Mouse (Mus musculus): ENCODE measurements around the gene Babam1. TPM values are rescaled to one million over a fixed set of nuclear protein-coding genes. Genes with fewer than 3 reads are reported as not detected.

Gene Babam1
- total and polyA plus RNA-seq, 2 experiments from 2014 or later = 95.0 to 103 TPM

DNA sequence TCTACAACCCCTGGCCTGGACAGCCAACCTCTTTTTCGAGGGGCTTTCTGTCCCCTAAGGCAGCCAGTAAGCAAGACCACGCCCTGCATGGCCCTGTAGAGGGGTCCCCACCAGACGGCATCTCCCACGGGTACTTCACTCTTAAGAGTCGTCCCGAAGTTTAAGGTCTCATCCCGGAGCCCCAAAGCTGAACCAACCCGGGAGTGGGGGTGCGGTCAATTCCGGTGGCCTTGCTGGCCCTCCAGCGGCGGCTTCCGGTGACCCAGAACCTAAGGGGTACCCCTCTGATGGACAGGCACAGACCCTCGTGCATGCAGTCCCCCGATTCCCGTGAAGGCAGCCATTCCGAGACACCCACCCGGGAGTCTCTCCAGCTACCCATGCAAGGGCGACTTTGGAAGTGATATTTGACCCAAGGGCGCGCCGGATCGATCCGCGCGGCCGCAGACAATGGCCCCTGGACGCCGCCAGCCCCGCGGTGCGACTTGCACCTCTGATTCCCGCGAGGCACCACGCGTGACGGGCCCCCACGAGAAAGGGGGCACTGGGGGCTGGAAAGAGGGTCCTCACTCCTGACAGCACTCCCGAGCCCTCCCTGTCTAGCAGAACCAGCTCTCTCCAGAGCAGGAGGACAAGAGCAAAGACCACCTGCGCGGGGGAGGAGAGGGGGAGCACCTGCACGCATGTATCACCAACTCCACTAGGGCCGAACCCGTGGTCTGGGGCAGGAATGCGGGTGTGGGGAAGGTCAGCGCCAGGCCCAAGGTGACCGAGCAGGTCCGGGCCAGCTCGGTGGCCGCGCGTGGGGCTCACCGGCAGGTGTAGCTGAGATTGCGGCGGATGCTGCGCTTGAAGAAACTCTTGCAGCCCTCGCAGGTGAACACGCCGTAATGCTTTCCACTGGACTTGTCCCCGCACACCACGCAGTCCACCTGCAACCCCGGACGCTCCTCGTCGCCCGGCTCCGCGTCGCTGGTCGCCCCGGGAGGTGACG is 16.2 kb upstream of the Babam1 start:
- no peak for ATAC-seq
- Histone ChIP-seq H3K36me3 (ENCODE audit: insufficient read depth, low read length) (no peaks in the 10 kb centered on the region), H3K9ac (replicated peaks; ENCODE audit: low read length) (peak overlapping the region; percentile 81), H3K4me1 (ENCODE audit: insufficient read depth, low read length) (peaks cover 23% of the 10 kb centered on the region), H3K4me2 (ENCODE audit: low read depth, low read length) (peak overlapping the region; percentile 99), H3K4me3 (ENCODE audit: low read length) (peak overlapping the region; percentile 80), H3K9me3 (ENCODE audit: low read length) (no peaks in the 10 kb centered on the region), H3K27ac (peak overlapping the region; percentile 89; the same call in 1 of the 2 replicates), H3K27me3 (ENCODE audit: insufficient read depth, low read length) (no peaks in the 10 kb centered on the region)
- TF ChIP-seq CTCF (IDR thresholded peaks at IDR 0.05; ENCODE audit: low read depth) = no peak
- no peak for DNase-seq (ENCODE audit: low spot score)
- WGBS = 3% methylated on average over 67 of the region's 72 CpGs

DNA sequence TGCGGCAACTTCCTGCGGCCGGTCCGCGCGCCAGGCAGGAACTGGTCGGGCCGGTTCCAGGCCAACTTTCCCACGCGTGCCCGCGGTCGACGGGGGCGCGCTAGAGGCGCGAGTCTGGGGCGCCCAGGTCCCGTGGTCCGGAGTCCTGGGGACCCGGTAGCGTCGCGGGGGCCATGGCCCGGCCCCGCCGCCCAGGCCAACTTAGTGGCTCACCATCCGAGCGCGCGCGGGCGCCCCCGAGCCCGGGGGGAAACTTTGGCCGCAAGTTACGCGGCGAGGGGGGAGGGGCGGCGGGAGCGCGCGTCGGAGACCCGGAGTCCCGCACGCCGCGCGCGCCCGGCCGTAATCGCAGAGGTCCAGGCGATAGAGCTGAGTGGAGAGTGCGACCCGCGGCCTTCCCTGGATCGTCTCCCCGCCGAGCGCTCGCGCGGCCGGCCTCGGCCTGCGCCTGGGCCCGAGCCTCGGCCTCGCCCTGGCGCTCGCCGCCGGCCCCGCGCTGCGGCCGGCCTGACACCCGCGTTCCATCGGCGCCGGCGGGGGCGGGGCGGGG is 15.2 kb upstream of the Babam1 start, which contains the start of gene Nr2f6:
Gene Nr2f6, minus strand, starts transcription at position 540 of the 550 bp plus-strand sequence.
- DNase-seq (ENCODE audit: low spot score) (peak; percentile 74), ATAC-seq (peak; percentile 74)
- H3K4me1 ChIP-seq (ENCODE audit: insufficient read depth, low read length) = peaks cover 15% of the 10 kb centered on the region
- H3K4me2 ChIP-seq (ENCODE audit: low read depth, low read length) = peak within 1 kb of the TSS; percentile 99
- WGBS = 3% methylated on average over 48 of the region's 89 CpGs
- H3K9ac ChIP-seq (replicated peaks; ENCODE audit: low read length) = peak within 1 kb of the TSS; percentile 81
- no peaks in the 10 kb centered on the region for H3K27me3 ChIP-seq (ENCODE audit: insufficient read depth, low read length)
- peak within 1 kb of the TSS; percentile 80 for H3K4me3 ChIP-seq (ENCODE audit: low read length)
- no peaks in the 10 kb centered on the region for H3K36me3 ChIP-seq (ENCODE audit: insufficient read depth, low read length)
- no peaks in the 10 kb centered on the region for H3K9me3 ChIP-seq (ENCODE audit: low read length)
- no peak for TF ChIP-seq CTCF (IDR thresholded peaks at IDR 0.05; ENCODE audit: low read depth)
- H3K27ac ChIP-seq = peak within 1 kb of the TSS; percentile 89

DNA sequence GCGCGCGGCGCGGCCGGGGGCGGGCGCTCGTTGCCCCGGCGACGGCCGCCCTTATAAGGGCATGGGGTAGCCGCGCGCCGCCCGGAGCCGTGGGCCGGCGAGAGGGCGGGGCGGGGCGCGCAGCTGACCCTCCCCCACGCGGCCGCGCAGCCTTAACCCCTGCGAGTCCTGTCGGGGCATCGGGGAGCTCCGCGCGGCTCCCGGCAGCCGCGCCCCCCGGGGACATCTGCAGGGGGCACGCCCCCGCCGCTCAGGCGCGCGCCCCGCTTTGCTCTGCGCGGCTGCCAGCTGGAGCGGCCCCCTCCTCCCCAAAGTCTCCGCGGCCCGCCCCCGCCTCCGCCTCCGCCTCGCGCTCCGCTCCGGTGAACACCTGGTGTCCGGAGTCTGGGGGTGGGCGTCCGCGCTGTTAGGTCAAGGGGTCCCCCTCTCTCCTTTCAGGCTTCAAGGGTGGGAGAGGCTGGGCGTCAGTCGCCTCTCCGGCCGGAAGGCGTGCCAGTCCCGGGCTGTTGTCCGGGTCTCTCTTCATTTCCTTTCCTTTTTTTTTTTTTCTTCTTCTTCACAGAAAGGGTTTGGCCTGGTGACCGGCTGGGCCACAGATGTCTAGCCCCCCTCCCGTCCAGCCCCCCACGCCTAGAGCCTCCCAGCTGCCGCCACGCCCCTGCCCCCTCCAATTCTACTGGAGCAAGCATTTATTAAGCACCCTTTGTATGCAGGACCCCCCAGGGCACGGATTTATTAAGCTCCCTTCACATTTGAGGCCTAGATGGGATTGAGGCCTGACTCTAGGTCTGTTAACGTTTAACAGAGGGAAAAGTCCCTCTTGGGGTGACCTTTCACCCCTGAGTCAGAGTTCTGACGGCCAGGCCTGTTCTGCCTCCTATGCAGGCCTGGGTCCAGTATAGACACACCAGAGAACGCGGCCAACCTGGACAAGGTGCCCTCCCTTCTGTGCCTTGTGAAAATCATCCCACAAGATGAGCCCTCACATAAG is 14.4 kb upstream of the Babam1 start:
- peak overlapping the region; percentile 80 for H3K4me3 ChIP-seq (ENCODE audit: low read length)
- no peaks in the 10 kb centered on the region for H3K27me3 ChIP-seq (ENCODE audit: insufficient read depth, low read length)
- peak; percentile 90 for DNase-seq (ENCODE audit: low spot score)
- no peaks in the 10 kb centered on the region for H3K9me3 ChIP-seq (ENCODE audit: low read length)
- peak overlapping the region; percentile 89 for H3K27ac ChIP-seq
- peak overlapping the region; percentile 99 for H3K4me2 ChIP-seq (ENCODE audit: low read depth, low read length)
- H3K36me3 ChIP-seq (ENCODE audit: insufficient read depth, low read length) = no peaks in the 10 kb centered on the region
- peak; percentile 91 for ATAC-seq
- H3K9ac ChIP-seq (replicated peaks; ENCODE audit: low read length) = peak overlapping the region; percentile 81
- peaks cover 15% of the 10 kb centered on the region for H3K4me1 ChIP-seq (ENCODE audit: insufficient read depth, low read length)
- WGBS = 1% methylated on average over 38 of the region's 80 CpGs
- TF ChIP-seq CTCF (IDR thresholded peaks at IDR 0.05; ENCODE audit: low read depth) = no peak

DNA sequence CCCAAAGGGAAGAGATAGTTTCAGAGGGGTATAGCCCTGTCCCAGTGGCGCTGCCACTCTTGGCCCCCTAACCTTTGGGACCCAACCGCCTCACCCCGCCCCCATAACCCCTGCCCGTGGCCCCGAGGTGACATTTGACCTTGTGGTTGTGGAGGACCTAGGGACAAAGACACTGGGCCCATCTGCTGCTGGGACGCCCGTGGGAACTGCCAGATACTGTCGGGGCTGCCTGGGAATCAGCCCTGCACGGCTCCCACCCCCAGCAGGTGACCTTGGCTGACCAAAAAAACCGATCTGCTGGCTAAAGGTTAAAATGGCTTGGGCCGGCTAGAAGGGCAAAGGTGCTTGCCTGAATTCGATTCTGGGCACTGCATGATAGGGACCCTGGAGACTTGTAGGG is 13.3 kb upstream of the Babam1 start:
- TF ChIP-seq CTCF (IDR thresholded peaks at IDR 0.05; ENCODE audit: low read depth) = no peak
- Histone ChIP-seq H3K36me3 (ENCODE audit: insufficient read depth, low read length) (no peaks in the 10 kb centered on the region), H3K9ac (replicated peaks; ENCODE audit: low read length) (no peak overlapping the region), H3K4me2 (ENCODE audit: low read depth, low read length) (no peak overlapping the region), H3K9me3 (ENCODE audit: low read length) (no peaks in the 10 kb centered on the region), H3K4me3 (ENCODE audit: low read length) (no peak overlapping the region), H3K27me3 (ENCODE audit: insufficient read depth, low read length) (no peaks in the 10 kb centered on the region), H3K4me1 (ENCODE audit: insufficient read depth, low read length) (peaks cover 15% of the 10 kb centered on the region), H3K27ac (0 out of 2 replicates have a peak overlapping the region, but pooled peaks have one; percentile 89)
- 15% methylated on average over 12 of the region's 12 CpGs for WGBS
- ATAC-seq = no peak
- DNase-seq (ENCODE audit: low spot score) = no peak

DNA sequence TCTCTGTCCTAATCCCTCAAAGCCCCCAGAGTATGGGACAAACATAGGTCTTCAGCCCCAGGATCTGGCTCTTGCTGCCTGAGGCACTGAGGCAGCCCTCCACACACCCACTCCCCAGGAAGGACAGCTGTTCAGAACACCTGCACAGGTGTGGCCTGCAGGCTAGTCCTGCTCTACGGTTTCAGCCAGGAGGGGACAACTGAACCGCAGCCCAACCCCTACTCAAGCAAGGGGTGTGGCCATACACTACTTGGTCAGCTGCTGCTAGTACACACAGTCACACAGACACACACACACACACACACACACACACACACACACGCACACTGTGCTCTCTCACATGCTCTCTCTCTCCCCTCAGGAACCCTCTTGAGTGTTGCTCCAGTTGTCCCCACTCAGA is 12.8 kb upstream of the Babam1 start:
- Histone ChIP-seq H3K27ac (no peak overlapping the region), H3K4me3 (ENCODE audit: low read length) (no peak overlapping the region), H3K27me3 (ENCODE audit: insufficient read depth, low read length) (no peaks in the 10 kb centered on the region), H3K36me3 (ENCODE audit: insufficient read depth, low read length) (no peaks in the 10 kb centered on the region), H3K4me1 (ENCODE audit: insufficient read depth, low read length) (peaks cover 15% of the 10 kb centered on the region), H3K4me2 (ENCODE audit: low read depth, low read length) (no peak overlapping the region), H3K9me3 (ENCODE audit: low read length) (no peaks in the 10 kb centered on the region), H3K9ac (replicated peaks; ENCODE audit: low read length) (no peak overlapping the region)
- no peak for TF ChIP-seq CTCF (IDR thresholded peaks at IDR 0.05; ENCODE audit: low read depth)
- 58% methylated on average over 3 of the region's 3 CpGs for WGBS
- DNase-seq (ENCODE audit: low spot score) = no peak
- no peak for ATAC-seq
